Mouse (Mus musculus) hindlimb bud, embryonic 11.5 days (tissue): ENCODE results near the gene C1ql2.
A peak's percentile ranks its signal among the peaks of the same experiment; 100 is the strongest.

Source experiments
- DNase-seq: peaks from one replicate; pipeline ENCODE4 v3.0.0-alpha.2; 2012; ENCODE audit warnings: low read depth, low spot score; ENCODE audit errors: extremely low spot score

Gene C1ql2

DNA sequence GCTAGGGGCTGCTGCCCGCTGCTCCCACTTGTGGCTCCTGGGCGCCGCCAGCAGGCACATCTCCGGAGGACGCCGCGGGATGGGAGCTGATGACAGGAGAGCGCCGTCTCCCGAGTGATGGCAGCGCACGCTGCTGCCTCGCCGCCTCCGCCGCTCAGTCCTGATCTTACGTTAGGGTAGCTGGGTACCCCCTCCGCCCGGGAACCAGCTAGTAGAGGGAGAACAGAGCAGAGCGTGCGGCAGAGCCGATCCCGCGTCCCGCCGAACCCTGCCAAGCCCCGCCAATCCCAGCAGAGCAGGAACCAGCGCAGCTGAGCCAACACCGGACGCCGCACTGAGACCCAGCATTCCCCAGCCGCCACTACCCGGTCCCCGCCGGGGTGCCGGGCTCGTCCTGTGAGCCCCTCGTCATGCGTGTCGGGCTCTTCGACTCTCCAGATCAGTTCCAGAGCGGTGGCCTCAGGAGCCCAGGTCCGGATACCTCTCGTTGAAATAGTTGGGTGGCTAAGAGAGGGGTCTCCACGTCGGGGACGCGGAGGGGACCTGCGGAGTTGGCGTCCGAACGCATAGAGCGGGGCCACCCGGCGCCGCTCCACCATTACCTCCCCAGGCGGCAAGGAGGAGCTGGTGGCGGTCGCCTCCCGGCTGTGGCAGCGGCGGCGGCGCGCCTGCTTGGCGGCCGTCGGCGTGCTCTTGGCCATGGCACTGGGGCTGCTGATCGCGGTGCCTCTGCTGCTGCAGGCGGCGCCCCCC is at the start of gene C1ql2:
C1ql2 (plus strand) TSS at position 164 of the 753 bp plus-strand sequence.
- DNase-seq: no peak

GRCm38 (mm10) chr1:120291709-120292108 is 48.7 kb upstream of the C1ql2 start:
- no peak for DNase-seq

GRCm38 (mm10) chr1:120293803-120294202 is 46.6 kb upstream of the C1ql2 start:
- DNase-seq: no peak

- no peak for DNase-seq
Observed at GRCm38 (mm10) chr1:120296936-120297335, 43.4 kb upstream of the C1ql2 start.

DNA sequence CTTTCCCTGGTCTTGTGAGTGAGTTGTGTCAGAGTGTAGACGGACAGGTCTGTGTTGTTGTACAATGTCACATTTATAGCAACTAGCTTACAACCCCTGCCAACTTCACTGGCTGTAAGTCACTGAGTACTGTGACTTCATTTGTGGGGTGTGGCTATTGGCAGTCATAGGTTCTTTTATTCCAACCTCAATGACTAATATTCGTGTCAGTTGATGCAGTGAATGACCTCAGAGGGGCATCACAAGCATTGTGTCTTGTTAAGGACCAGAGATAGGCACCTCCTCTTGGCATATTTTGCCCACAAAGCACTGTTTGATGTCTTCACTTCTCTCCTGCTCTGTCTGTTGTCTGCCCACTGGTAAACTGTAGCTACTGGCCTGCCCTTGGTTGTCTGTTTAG is 34.6 kb upstream of the C1ql2 start:
- no peak for DNase-seq

GRCm38 (mm10) chr1:120321270-120322021 is 18.9 kb upstream of the C1ql2 start:
- no peak for DNase-seq

- no peak for DNase-seq
Observed at GRCm38 (mm10) chr1:120323131-120323561, 17.2 kb upstream of the C1ql2 start.

DNA sequence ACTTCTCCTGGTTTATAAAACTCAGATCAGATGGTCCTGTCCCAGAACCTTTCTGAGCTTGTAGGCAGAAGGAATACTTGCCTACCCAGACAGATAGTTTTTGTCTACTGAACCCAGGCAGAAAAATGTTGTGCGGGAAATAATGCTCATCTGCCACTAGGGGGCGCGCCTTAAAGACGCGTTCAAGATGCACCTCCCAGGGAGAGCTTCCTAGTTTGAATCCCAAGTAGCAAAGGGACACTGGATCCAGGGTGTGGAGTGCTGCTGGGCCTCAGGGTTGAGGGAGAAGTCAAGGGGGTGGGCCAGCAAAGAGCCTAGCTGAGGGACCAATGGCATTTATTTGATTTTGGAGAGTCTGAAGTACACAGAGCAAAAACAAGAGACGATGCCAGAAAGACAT is 12.7 kb upstream of the C1ql2 start:
- DNase-seq: no peak

DNA sequence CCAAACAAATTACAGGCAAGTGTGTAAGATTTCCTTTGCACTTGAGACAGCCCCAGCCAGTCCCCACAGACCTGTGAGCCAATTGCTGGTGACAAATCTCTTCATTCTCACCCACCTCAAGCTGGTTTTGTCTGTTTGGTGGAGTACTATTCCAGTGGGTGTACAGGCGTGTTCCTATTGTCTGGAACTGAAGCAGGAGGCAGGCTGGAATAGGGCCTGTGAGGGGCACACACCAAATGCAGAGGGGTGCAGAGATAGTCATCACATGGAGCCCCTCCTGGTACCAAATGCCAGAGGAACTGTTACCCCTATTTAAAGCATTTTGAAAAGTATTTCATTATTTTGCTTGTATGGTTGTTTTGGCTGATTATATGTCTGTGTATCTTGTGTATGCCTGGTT is 12.2 kb upstream of the C1ql2 start:
- DNase-seq: no peak

DNA sequence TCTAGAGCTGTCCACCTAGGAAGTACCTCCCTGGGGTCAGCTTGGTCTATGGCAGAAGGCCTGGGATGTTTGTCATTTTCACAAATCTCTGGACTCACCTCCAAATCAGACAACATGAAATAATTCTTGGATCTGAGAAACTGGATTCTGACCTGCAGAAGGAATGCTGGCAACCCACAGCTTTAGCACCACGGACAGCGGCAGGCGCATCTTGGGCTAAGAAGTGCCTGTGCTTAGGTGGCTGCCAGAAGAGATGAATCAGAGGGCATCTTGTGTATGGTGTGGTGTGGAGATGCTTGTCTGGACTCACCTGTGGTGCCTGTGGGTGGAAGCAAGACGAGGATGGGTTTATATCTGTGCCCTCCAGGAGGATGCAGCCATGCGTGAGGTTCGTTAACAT is 8.5 kb upstream of the C1ql2 start:
- DNase-seq: peak; percentile 41

DNA sequence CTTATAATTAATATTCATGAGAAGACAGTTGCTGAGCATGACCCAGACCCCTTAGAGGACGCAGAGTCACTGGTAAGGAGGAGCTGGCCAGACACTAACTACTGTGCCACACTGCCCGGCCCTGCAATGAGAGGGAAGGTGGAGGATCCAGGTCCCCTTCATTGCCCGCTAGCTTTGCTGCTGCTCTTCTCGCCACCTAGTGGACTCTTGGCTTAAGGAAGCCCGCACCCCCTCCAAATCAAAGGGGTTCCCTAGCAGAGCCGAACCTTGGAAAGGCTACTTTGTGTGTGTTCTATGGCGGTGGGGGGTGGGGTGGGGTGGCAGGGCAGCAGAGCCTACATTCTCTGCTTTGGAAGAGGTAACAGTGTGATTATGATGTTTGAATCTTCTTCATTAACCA is 2.4 kb upstream of the C1ql2 start:
- no peak for DNase-seq

- no peak for DNase-seq
Observed at GRCm38 (mm10) chr1:120341172-120341675, 842 bp downstream of the C1ql2 start.

DNA sequence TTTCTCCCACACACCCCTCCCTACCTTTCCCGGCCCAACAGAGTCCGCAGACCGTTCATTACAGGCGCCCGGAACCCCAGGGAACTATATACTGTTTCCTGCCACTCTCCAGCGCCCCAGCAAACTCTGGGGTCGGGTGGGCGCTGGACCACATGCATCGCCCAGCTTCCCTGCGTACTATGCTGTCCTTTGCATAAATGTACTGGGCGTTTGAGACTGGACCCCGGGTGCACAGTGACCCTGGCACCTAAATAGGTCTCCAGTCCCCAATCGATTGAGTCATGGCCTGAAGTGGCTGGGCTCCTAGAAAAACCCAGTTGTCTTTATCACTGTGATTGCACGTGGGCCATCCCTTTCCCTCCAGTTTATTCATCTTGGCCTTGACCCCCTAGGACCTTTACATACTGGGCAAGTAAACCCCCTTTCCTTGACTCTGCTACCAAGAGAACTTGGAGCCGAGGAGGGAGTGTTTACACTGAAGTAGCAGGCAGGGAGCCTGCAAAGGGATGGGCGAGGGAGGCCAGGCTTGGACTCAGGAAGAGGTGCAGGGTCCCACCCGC is 1.5 kb downstream of the C1ql2 start:
- no peak for DNase-seq

DNA sequence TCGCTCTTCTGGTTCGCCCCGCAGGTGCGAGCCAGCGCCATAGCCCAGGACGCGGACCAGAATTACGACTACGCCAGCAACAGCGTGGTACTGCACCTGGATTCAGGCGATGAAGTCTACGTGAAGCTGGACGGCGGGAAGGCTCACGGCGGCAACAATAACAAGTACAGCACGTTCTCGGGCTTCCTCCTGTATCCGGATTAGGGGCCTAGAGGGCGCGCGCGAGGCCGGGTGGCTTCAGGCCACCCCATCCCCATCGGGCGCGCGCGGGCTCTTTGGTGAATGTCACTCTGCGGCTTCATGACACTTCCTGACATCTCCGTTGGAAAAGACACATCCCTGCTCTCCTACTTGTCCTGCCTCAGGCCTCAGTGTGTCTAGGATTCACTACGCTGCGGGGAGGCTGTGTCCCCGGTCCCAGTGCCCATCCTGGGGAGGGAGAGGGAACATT is 2.0 kb downstream of the C1ql2 start:
- no peak for DNase-seq

- DNase-seq: no peak
Observed at GRCm38 (mm10) chr1:120345001-120345400, 4.6 kb downstream of the C1ql2 start.

DNA sequence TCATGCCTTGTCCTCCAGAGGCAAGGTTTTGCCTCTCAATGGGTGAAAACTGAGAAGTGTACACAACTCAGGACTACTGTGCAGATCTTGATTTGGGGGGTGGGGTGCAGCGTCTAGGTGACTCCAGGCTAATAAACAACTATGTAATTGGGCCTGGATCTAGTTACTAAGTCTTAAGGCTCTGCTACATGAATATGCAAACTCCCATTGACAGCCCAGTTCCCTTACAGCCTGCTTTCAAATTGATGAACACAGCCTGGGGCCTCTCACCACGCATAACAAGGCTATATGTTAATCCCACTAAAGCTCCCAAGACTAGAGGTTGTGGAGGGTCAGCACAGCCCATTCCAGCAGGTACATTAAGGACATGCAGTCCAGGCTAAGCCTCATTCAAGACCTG is 14.0 kb downstream of the C1ql2 start:
- no peak for DNase-seq

- no peak for DNase-seq
Observed at GRCm38 (mm10) chr1:120357371-120358274, 17.2 kb downstream of the C1ql2 start.

DNA sequence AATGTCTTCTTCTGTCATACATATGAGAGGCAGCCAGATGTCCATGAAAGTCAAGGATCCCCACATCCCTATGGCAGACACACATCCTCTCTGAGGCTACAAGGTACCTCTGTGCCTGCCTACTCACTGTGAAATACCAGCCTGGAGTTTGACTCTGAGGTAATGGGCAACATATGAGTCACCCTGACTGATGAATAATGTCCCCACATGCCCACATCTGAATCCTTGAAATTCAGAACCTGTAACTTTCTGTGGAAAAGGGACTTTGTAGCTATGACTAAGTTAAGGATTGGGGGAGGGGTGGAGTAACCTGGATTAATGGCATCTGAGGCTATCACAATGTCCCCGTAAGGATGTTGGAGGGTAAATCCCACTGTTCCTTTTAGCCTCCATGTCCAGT is 23.3 kb downstream of the C1ql2 start:
- no peak for DNase-seq

- DNase-seq: no peak
Observed at GRCm38 (mm10) chr1:120368138-120368537, 27.8 kb downstream of the C1ql2 start.

GRCm38 (mm10) chr1:120374131-120374530 is 33.7 kb downstream of the C1ql2 start:
- DNase-seq: no peak

DNA sequence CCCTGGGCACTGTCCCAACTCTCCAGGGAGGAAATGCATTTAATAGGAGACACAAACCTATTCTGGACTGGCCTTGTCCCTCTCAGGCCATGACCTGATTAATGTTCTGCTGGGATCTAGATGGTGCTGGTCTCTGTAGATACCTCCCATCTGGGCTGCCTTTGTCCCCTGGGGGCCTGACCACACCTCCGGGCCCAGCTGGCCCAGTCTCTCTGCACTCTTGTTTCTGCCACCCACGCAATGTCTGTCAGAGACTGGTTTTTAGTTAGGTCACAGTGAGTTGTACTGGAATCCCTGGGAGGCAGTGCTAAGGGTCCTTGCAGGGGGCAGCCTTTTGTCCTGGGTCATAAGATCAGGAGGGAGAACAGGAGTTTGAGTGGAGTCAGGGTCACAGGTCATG is 34.5 kb downstream of the C1ql2 start:
- no peak for DNase-seq
